Mouse (Mus musculus): ENCODE data around the gene Clec16a.

Clec16a gene

GRCm38 (mm10) chr16:10723816-10724647, 178.9 kb downstream of the Clec16a start:
- no peak for DNase-seq (ENCODE audit: low read depth)

GRCm38 (mm10) chr16:10725156-10725555, 180.0 kb downstream of the Clec16a start:
- no peak for DNase-seq (ENCODE audit: low read depth)

DNA sequence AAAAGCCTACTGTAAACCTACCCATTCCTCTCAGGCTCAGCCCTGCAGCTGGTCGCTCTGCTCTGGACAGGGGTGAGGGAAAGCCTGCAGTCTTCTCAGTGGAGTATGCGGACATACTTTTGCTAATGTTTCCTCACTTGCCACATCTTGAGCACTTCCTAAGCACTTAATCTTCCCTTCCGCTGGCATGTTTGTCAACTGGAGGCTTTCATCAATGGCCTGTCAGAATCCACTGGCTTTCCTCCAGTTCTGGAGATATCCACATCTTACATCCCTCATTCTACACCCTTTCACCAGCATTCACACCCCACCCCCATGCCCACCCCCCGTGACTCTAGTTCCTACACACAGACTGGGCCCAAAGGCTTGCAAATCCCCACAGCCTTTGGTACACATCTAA, 182.5 kb downstream of the Clec16a start:
- no peak for DNase-seq (ENCODE audit: low read depth)

- no peak for DNase-seq (ENCODE audit: low read depth)
These were observed 183.7 kb downstream of the Clec16a start for GRCm38 (mm10) chr16:10728886-10729285.

DNA sequence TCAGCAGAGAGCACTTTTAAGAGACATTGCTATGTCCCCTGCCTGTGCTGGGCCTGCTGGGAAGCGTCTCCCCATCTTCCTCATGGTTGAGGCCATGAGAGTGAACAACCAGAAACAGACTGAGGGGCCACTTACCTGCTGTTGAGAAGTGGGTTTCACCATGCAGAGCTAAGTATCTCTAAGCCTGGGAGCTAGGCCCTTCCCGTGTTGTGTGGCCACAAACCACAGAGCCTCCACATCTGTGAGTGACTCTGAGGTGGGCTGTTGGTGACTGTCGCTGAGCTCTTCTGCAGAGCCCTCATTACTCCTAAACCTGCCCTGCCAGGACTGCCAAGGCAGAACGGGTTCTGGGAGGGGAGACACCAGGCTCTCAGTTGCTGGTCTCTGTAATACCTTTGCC, 185.8 kb downstream of the Clec16a start:
- DNase-seq (ENCODE audit: low read depth): no peak

DNA sequence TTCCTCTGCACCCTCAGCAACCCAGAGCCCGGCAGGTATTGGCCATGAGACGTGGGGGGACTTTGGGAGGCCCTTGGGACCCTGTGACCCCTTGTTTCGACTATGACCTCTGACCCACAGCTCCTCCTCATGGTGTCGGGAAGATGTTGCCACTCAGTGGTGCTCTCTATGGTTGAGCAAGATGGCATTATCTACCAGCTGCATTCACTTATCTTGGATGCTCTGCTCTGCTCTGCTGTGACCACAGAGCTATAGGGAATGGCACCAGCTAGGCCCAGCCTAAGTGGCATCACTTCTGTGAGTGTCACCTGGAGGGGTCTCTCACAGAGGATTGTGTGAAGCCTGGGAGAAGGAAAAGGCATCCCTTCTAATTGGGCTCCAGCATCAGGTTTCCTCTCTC, 186.6 kb downstream of the Clec16a start:
- no peak for DNase-seq (ENCODE audit: low read depth)

DNA sequence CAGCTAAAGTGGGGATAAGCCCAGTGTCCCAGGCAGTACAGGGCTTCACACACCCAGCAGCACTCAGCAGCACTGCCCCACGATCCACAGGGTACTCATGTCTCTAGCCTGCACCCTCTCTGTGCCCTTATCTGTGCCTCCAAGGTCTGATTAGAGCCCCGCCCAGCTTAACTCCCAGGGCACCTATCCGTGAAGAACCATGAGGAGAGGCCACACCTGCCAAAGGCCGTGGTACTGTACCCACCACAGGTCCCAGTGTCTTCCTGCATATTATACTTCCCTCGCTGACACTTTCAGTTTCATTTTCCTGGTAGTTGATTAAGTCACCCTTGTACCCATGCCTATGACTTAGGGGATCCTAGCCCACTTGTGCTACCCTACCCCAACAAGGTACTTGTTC, 187.3 kb downstream of the Clec16a start:
- peak; percentile 55 for DNase-seq (ENCODE audit: low read depth)

- no peak for DNase-seq (ENCODE audit: low read depth)
These were observed 190.6 kb downstream of the Clec16a start for GRCm38 (mm10) chr16:10735781-10736180.

DNA sequence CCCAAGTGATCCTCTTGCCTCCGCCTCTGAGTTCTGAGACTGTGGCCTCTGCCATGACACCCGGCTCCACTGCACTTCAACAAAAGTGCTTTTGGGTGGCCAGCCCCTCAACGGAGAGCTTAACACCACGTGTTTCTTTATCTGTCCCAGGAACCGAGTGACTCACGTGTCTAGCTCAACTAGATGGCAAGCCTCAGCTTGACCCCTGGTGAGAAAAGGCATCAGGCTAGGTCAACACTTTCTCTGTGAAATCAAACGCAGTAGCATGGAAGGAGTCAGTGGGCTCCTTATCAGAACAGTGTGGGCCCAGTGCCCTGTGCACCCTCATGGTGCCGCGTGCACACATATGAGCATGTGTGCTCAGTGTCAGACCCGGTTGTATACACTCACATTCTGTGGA, 191.2 kb downstream of the Clec16a start:
- no peak for DNase-seq (ENCODE audit: low read depth)

GRCm38 (mm10) chr16:10737571-10737970, 192.4 kb downstream of the Clec16a start:
- no peak for DNase-seq (ENCODE audit: low read depth)

GRCm38 (mm10) chr16:10738866-10739265, 193.7 kb downstream of the Clec16a start:
- no peak for DNase-seq (ENCODE audit: low read depth)

DNA sequence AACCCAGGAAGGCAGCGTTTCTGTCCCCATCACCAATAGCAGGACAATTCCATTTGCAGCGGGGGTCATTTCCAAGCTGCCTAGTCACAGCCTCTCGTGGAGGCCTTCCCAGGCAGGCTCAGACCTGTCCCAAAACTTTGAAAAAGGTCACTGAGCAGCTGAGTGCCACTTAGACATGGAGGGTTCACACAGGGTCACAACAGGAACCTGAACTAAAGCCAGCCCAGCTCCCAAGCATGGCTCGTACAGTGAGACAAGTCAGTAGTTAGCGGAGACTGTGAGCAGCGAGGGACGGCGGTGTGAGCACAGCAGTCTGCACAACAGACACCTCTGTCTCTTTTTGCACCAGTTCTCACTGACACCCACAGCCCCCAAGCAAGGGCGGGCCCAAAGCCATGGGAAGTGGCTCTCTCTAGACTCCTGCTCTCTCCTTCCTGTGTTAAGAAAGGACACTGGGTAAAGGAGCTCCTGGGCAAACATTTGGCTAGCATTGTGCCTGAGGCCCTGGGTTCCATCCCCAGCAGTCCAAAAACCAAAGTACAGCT, 194.8 kb downstream of the Clec16a start:
- no peak for DNase-seq (ENCODE audit: low read depth)

DNA sequence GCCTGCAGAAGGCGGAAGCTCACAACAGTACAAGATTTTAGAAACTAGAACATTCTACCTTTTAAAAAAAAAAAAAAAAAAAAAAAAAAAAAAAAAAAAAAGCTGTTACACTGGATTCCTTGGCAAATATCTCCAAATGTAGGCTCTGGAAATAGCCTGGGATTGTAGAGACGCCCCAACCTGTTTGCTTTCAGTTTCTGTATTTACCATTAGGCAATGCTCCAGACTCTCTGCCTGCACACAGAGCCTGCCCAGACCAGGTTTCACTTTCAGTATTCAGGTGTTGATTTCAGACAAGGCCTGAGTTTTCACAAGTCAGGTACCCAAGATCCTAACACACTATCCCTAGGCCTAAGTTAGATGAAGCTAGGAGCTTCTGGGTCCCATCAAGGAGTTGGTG, 195.9 kb downstream of the Clec16a start:
- no peak for DNase-seq (ENCODE audit: low read depth)

DNA sequence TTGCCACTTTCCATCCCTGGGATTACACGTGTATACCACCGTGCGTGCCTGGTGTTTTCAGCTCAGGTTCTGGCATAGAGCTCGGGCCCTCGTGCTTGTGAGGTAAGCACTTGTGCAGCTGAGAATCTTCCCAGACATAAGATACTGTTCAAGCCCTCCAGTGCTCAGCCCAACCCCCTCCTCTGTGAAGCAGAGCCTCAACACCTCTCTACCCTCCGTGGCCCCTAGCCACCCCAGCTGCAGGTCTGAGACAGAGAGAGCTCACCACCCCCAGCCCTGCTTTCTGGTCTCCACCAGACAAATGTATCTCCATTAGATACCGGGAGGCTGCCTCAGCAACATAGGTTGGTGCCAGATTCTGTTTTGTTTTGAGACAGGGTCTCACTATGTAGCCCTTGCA, 204.1 kb downstream of the Clec16a start:
- no peak for DNase-seq (ENCODE audit: low read depth)

DNA sequence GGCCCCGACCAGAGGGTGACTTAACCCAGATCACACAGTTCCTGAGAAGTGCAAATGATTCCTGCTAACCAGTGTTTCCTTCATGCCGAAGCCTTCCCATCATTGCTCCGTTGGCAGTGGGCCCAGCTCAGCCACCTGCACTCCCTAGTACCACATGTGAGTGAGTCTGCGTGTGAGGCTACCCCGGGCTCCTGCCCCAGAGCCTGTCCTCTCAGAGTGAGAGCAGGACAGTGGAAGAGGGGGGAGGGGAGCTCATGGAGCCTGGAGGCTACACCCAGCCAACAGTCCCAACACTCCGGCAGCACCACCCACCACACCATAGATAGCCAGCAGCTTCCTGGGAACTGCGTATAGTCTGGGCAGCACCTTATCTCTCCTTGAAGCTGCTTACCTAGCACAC, 204.7 kb downstream of the Clec16a start:
- DNase-seq (ENCODE audit: low read depth): no peak

DNA sequence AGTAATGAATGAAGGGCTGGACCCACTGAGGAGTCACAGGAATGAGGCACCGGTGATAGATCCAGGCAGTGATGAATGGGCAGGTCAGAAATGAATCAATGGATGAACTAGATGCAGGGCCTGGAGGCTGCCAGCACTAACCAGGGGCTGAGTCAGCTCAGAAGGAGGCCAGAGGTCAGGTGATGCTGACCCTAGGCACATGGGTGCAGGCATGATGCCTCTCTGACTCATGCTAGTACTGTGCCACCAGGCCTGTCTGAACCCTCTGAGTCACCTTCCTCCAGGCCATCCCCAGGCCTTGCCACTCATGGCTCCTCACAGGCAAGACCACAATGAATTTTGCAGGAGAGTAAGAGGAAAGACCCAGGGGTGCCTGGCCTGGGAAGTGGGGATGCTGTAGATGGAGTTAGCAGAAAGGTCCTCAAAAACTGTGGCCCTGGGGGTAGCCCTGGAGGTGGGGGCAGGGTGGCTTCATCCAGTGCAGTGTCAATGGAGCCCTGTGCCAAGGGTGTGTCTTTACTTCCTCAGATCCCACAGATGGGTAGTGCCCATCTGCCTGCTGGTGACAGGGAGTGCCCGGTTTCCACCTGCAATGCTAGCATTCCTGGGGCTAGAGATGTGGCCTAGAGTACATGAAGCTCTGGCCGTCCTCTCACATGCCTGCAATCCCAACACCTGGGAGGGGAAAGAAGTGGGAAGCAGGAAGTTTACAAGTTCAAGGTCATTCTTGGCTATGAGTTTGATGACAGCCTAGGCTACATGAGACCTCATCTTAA, 209.6 kb downstream of the Clec16a start:
- no peak for DNase-seq (ENCODE audit: low read depth)

GRCm38 (mm10) chr16:10756168-10756567, 211.0 kb downstream of the Clec16a start:
- no peak for DNase-seq (ENCODE audit: low read depth)

- DNase-seq (ENCODE audit: low read depth): no peak
These were observed 216.0 kb downstream of the Clec16a start for GRCm38 (mm10) chr16:10761182-10761581.

- DNase-seq (ENCODE audit: low read depth): no peak
These were observed 217.5 kb downstream of the Clec16a start for GRCm38 (mm10) chr16:10762569-10763180.

DNA sequence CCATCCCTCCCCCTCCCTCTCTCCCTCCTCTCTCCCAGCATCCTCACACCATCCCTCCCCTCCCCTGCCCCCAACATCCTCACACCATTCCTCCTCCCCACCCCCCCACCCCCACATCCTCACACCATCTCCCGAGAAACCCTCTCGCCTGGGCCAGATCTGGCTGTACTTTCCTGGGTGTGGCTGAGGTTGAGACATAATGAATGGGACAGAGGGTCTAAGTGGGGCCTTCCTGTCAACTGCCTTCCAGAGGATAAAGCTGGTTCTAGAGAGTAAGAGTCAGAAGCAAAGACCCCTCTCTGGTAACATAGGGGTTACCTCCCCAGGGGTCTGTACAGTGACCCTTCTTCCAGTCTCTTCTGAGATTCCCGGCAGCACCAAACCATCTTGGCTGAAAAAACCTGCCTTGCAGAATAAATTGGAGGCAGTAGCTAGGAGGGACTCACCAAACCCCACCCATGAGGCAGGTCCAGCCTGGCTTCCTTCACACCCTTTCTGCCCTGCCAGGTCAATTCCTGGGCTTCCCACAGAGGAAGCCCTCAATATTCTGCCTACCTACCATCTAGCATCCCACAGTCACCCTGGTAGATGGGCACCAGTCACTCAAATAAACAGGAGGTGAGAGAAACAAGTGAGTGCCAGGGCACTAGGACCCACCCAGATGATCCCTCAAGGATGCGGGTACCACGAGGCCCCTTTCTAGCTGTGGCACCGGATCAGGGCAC, 218.6 kb downstream of the Clec16a start:
- no peak for DNase-seq (ENCODE audit: low read depth)

GRCm38 (mm10) chr16:10764323-10764722, 219.2 kb downstream of the Clec16a start:
- no peak for DNase-seq (ENCODE audit: low read depth)

GRCm38 (mm10) chr16:10767158-10767557, 222.0 kb downstream of the Clec16a start:
- peak; percentile 64 for DNase-seq (ENCODE audit: low read depth)

Measured in c-Kit-positive CD71-positive TER-119-negative erythroid progenitor cells, embryonic 14.5 days (primary cell).